Mouse (Mus musculus) ES-E14 (cell line): Measurements from ENCODE around the gene Zfp36l1. TPM values are rescaled to one million over a fixed set of nuclear protein-coding genes. Genes with fewer than 3 reads are reported as not detected.

Experiments
- DNase-seq: peaks from one replicate; pipeline ENCODE4 v3.0.0-alpha.2; 2013; ENCODE audit warnings: low read depth, low spot score
- H3K27ac ChIP-seq: 2 replicates; pipeline ENCODE4 v1.5.1; 2012; ENCODE audit warnings: low read depth, mild to moderate bottlenecking, low read length, moderate library complexity, mixed read lengths; ENCODE audit not compliant: poor library complexity, insufficient read depth, severe bottlenecking
- H3K36me3 ChIP-seq: 2 replicates; pipeline ENCODE4 v1.6.1; 2012; ENCODE audit warnings: mild to moderate bottlenecking, low read length, moderate library complexity, mixed read lengths; ENCODE audit not compliant: control insufficient read depth, poor library complexity, insufficient read depth, severe bottlenecking
- H3K4me1 ChIP-seq, 2 experiments: fragments of 150-350 bp in 1 of 2; sonication (generic) in 1 of 2; 2 replicates each; pipeline ENCODE4 v1.6.1; 2012; ENCODE audit warnings: low read length in 2 of 2, mild to moderate bottlenecking in 1 of 2, mixed read lengths in 1 of 2; ENCODE audit not compliant: control insufficient read depth in 2 of 2, insufficient read depth in 2 of 2, poor library complexity in 1 of 2
- H3K4me3 ChIP-seq, 2 experiments: fragments of 150-350 bp in 1 of 2; sonication (generic) in 1 of 2; 2 replicates each; pipeline ENCODE4 v1.5.1; 2012; ENCODE audit warnings: low read length in 2 of 2, low read depth in 1 of 2, mild to moderate bottlenecking in 1 of 2, mixed read lengths in 1 of 2; ENCODE audit not compliant: insufficient read depth in 1 of 2, poor library complexity in 1 of 2, severe bottlenecking in 1 of 2
- H3K9ac ChIP-seq: 2 replicates; pipeline ENCODE4 v1.6.1; 2012; ENCODE audit warnings: low read depth, mild to moderate bottlenecking, low read length, mixed read lengths; ENCODE audit not compliant: poor library complexity, insufficient read depth, severe bottlenecking
- H3K9me3 ChIP-seq: fragments of 150-350 bp; sonication (generic); 2 replicates; pipeline ENCODE4 v1.6.1; 2012; ENCODE audit warnings: low read depth, mild to moderate bottlenecking, low read length; ENCODE audit not compliant: control insufficient read depth, insufficient read depth
- CHD2 ChIP-seq: IDR thresholded peaks from 2 replicates; pipeline ENCODE4 v1.6.1; 2014; ENCODE audit warnings: mild to moderate bottlenecking, low read depth, low read length, inconsistent platforms
- HCFC1 ChIP-seq: IDR thresholded peaks from 2 replicates; pipeline ENCODE4 v1.6.1; 2012; ENCODE audit warnings: low read length, inconsistent platforms, borderline replicate concordance; ENCODE audit not compliant: insufficient read depth
- MAFK ChIP-seq: IDR thresholded peaks from 2 replicates; pipeline ENCODE4 v1.6.1; 2014; ENCODE audit warnings: mild to moderate bottlenecking, low read depth, low read length, inconsistent platforms; ENCODE audit not compliant: insufficient read depth
- ZC3H11A ChIP-seq: IDR thresholded peaks from 2 replicates; pipeline ENCODE4 v1.6.1; 2012; ENCODE audit warnings: low read depth, mild to moderate bottlenecking, inconsistent platforms, low read length, borderline replicate concordance
- ZNF384 ChIP-seq: IDR thresholded peaks from 2 replicates; pipeline ENCODE4 v1.6.1; 2012; ENCODE audit warnings: low read depth, low read length, inconsistent platforms
- in situ Hi-C, 2 experiments: fragments of 600-800 bp; cut with MboI; formaldehyde crosslinking; loops; one replicate each; pipeline ENCODE4 v1.15.1; 2025; ENCODE audit warnings: low sequenced_read_pairs in 2 of 2, inconsistent platforms in 1 of 2; ENCODE audit not compliant: unreplicated experiment in 2 of 2
- total RNA-seq: library from RNA; depleted of rRNA; stranded (reverse); fragments of 300-350 nt; gene quantifications from 2 replicates; pipeline ENCODE4 v1.2.3, GENCODE M21; 2012

Gene Zfp36l1
- total RNA-seq, 1 experiment: 19.8 TPM

GRCm38 (mm10) chr12:80083937-80084336 lies 28.9 kb downstream of the Zfp36l1 start:
- Histone ChIP-seq H3K9ac (no peak overlapping the region), H3K36me3 (no peaks in the 10 kb centered on the region), H3K4me3 (no peak overlapping the region), H3K4me1 (peaks cover 2 to 19% of the 10 kb centered on the region in 2 experiments; a peak in 3 of 4 replicates), H3K27ac (no peak overlapping the region), H3K9me3 (no peaks in the 10 kb centered on the region)
- no peak for TF ChIP-seq ZNF384
- TF ChIP-seq ZC3H11A: no peak
- TF ChIP-seq MAFK: no peak
- no peak for TF ChIP-seq CHD2
- DNase-seq: no peak
- in situ Hi-C loops: no loop called here

GRCm38 (mm10) chr12:80083133-80083821 lies 29.5 kb downstream of the Zfp36l1 start:
- Histone ChIP-seq H3K27ac (no peak overlapping the region), H3K4me3 (no peak overlapping the region), H3K4me1 (peaks cover 2 to 19% of the 10 kb centered on the region in 2 experiments; a peak in 3 of 4 replicates), H3K9ac (no peak overlapping the region), H3K36me3 (no peaks in the 10 kb centered on the region), H3K9me3 (no peaks in the 10 kb centered on the region)
- in situ Hi-C loops: no loop called here
- no peak for DNase-seq
- no peak for TF ChIP-seq ZNF384
- TF ChIP-seq MAFK: no peak
- no peak for TF ChIP-seq CHD2
- no peak for TF ChIP-seq ZC3H11A
- TF ChIP-seq HCFC1: no peak

- Histone ChIP-seq H3K4me3 (no peak overlapping the region), H3K9ac (no peak overlapping the region), H3K4me1 (peaks cover 2 to 19% of the 10 kb centered on the region in 2 experiments; a peak in 3 of 4 replicates), H3K36me3 (no peaks in the 10 kb centered on the region), H3K9me3 (no peaks in the 10 kb centered on the region), H3K27ac (no peak overlapping the region)
- in situ Hi-C loops: no loop called here
- DNase-seq: no peak
- no peak for TF ChIP-seq ZNF384
- no peak for TF ChIP-seq MAFK
- TF ChIP-seq ZC3H11A: no peak
- TF ChIP-seq CHD2: no peak
- no peak for TF ChIP-seq HCFC1
Measured at GRCm38 (mm10) chr12:80082730-80083129, 30.1 kb downstream of the Zfp36l1 start.

- H3K4me3 ChIP-seq: no peak overlapping the region
- no peaks in the 10 kb centered on the region for H3K36me3 ChIP-seq
- no peak for DNase-seq
- H3K9ac ChIP-seq: no peak overlapping the region
- in situ Hi-C loops: no loop called here
- H3K9me3 ChIP-seq: no peaks in the 10 kb centered on the region
- peaks cover 2 to 19% of the 10 kb centered on the region in 2 experiments; a peak in 3 of 4 replicates for H3K4me1 ChIP-seq
- no peak overlapping the region for H3K27ac ChIP-seq
- TF ChIP-seq ZC3H11A: no peak
- TF ChIP-seq HCFC1: no peak
- TF ChIP-seq CHD2: no peak
- TF ChIP-seq MAFK: no peak
- TF ChIP-seq ZNF384: no peak
Measured at GRCm38 (mm10) chr12:80081440-80081839, 31.4 kb downstream of the Zfp36l1 start.
